Mouse (Mus musculus) neural tube, embryonic 13.5 days (tissue): ENCODE data around the gene Tuba1a. TPM values are rescaled to one million over a fixed set of nuclear protein-coding genes. Genes with fewer than 3 reads are reported as not detected.
"Not testable (repeated sequence)": the region's sequence is repeated elsewhere in the genome, so short reads cannot be mapped to it uniquely, and the experiment has no call there.

Experiments
- ATAC-seq: fragments of 200-750 bp; cut with Nextera tagmentation; 2 replicates; pipeline ENCODE4 v1.8.0; 2017; ENCODE audit warnings: low read depth, mild to moderate bottlenecking, moderate TSS enrichment, moderate library complexity
- H3K27ac ChIP-seq: fragments of 300-500 bp; sonication (generic); replicated peaks from 2 replicates; pipeline ENCODE4 v1.5.1; 2015; ENCODE audit warnings: moderate library complexity, mild to moderate bottlenecking, inconsistent platforms
- H3K27me3 ChIP-seq: fragments of 300-500 bp; sonication (generic); 2 replicates; pipeline ENCODE4 v1.6.1; 2015; ENCODE audit warnings: mild to moderate bottlenecking, inconsistent platforms
- H3K36me3 ChIP-seq: fragments of 300-500 bp; sonication (generic); 2 replicates; pipeline ENCODE4 v1.6.1; 2015; ENCODE audit warnings: mild to moderate bottlenecking, inconsistent platforms
- H3K4me1 ChIP-seq: fragments of 300-500 bp; sonication (generic); replicated peaks from 2 replicates; pipeline ENCODE4 v1.6.1; 2015; ENCODE audit warnings: inconsistent platforms
- H3K4me2 ChIP-seq: fragments of 300-500 bp; sonication (generic); 2 replicates; pipeline ENCODE4 v1.6.1; 2015; ENCODE audit warnings: inconsistent platforms, mild to moderate bottlenecking, moderate library complexity
- H3K4me3 ChIP-seq: fragments of 300-500 bp; sonication (generic); 2 replicates; pipeline ENCODE4 v1.5.1; 2015; ENCODE audit warnings: mild to moderate bottlenecking, inconsistent platforms
- H3K9ac ChIP-seq: fragments of 300-500 bp; sonication (generic); 2 replicates; pipeline ENCODE4 v1.6.1; 2015; ENCODE audit warnings: moderate library complexity, mild to moderate bottlenecking, inconsistent platforms
- H3K9me3 ChIP-seq: fragments of 300-500 bp; sonication (generic); 2 replicates; pipeline ENCODE4 v1.6.1; 2016; ENCODE audit warnings: inconsistent platforms
- WGBS: fragments of 180-500 bp; shearing (Covaris S2); methylation state at CpG from one replicate; pipeline ENCODE4 v1.1.7; 2015; 5-methylcytosine and 5-hydroxymethylcytosine counted together
- polyA plus RNA-seq: library from polyadenylated mRNA; unstranded; fragments of >200 nt; fragmentation: Nextera tagmentation; extraction: Ambion mirVana; gene quantifications from 2 replicates; pipeline ENCODE4 v1.2.1, GENCODE M21; 2015

The Tuba1a gene
- polyA plus RNA-seq, 1 experiment from 2014 or later: 14,228 TPM

DNA sequence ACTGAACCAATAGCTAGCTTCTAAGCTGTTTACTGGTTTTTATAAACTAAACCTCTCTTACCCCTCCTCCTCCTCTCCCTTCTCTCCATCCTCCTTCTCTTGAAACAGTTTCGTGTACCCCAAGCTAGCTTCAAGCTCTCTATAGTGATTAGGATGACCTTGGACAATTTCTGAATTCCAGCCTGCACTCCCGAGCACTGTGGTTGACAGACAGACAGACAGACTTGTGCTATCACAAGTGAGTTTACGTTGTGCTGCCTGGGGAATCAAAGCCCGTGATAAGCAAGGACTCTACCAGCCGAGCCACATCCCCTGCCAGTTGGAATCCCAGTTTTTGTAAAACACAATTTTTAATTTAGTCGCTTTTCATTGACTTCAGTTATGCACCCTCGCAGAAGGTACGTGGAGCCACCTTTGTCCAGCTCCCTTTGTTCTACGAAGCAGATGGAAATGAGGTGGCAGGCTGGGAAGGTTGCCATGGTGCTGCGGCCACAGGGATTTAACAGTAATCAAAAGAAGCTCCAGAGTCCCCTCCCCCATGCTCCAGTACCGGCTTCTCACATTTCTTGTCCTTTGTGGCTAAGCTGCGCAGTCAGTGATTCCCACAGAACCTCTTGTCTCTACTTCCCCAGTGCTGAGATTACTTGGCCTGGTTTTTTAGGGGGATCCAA is 15.3 kb upstream of the Tuba1a start:
- peak overlapping the region; percentile 66 for H3K9ac ChIP-seq
- ATAC-seq: peak; percentile 71
- H3K4me3 ChIP-seq: peak overlapping the region; percentile 9; the same call in 1 of the 2 replicates
- H3K4me2 ChIP-seq: peak overlapping the region; percentile 52
- peaks cover 67% of the 10 kb centered on the region for H3K4me1 ChIP-seq
- H3K36me3 ChIP-seq: no peaks in the 10 kb centered on the region
- 4% methylated on average over 12 of the region's 12 CpGs for WGBS
- 0 out of 2 replicates have a peak, but pooled peaks cover 5% of the 10 kb centered on the region for H3K9me3 ChIP-seq
- H3K27me3 ChIP-seq: no peaks in the 10 kb centered on the region
- H3K27ac ChIP-seq: peak overlapping the region; percentile 98

DNA sequence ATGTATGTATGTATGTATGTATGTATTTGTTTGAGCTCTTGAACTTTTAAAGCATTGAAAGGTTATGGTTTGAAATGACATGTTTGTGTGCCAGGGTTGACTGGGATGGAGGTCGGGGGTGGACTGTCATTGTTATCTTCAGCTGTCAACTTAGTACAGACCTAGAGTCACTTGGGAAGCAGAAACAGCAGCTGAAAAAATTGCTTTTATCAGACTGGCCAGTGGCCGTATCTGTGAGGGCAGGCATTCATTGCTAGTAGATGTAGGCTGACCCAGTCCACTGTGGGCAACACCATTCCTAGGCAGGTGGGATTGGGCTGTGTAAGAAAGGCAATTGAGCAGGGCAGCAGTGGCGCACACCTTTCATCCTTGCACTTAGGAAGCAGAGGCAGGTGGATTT is 6.0 kb upstream of the Tuba1a start:
- peaks cover 16% of the 10 kb centered on the region for H3K4me1 ChIP-seq
- H3K36me3 ChIP-seq: no peaks in the 10 kb centered on the region
- no peak overlapping the region for H3K4me2 ChIP-seq
- H3K4me3 ChIP-seq: no peak overlapping the region
- 0 out of 2 replicates have a peak, but pooled peaks cover 6% of the 10 kb centered on the region for H3K9me3 ChIP-seq
- no peak overlapping the region for H3K9ac ChIP-seq
- no peak for ATAC-seq
- no peak overlapping the region for H3K27ac ChIP-seq
- no peaks in the 10 kb centered on the region for H3K27me3 ChIP-seq
- 90% methylated on average over 3 of the region's 3 CpGs for WGBS

DNA sequence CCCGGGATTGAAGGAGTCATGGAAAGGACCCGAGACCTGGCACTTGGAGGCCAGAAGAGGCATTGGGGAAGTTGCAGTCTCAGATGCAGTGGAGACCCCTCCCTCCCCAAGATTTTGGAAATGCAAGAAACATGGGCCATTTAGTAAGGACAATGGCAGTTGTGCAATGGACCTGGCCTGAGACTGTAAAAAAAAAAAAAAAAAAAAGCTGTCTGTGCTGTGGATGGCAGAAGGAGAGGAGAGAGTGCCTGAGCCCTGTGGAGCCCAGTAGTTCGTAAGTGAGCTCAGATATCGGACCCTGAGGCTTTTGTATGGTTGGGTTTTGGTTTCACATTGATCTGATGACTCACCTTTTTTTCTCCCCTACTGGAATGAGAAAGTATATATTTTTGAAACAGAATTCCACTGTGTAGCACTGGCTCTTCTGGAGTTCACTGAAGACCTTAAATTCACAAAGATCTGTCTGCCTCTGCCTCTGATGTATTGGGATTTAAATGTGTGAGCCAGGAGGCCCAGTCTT is 5.5 kb upstream of the Tuba1a start:
- Histone ChIP-seq H3K9me3 (0 out of 2 replicates have a peak, but pooled peaks cover 3% of the 10 kb centered on the region), H3K4me2 (no peak overlapping the region), H3K27ac (no peak overlapping the region), H3K27me3 (no peaks in the 10 kb centered on the region), H3K4me1 (peaks cover 16% of the 10 kb centered on the region), H3K4me3 (no peak overlapping the region), H3K9ac (no peak overlapping the region), H3K36me3 (no peaks in the 10 kb centered on the region)
- no peak for ATAC-seq
- 84% methylated on average over 4 of the region's 4 CpGs for WGBS

DNA sequence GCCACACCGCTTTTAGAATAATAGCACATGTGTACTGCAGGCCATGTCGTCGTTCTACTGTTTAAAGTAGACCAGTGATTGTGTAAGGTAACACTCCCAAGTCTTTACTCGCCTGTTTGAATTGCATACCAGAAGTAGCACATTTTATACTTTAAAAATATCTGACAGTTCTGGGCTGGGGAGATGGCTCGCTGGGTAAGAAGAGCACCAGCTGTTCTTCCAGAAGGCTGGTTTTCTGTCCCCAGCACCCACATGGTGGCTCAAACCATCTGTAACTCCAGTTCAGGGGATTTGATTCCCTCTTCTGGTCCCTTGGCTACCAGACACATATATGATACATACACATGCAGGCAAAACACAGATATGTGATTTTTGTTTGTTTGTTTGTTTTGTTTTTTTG is 4.0 kb upstream of the Tuba1a start:
- ATAC-seq: no peak
- H3K4me2 ChIP-seq: no peak overlapping the region
- no peak overlapping the region for H3K27ac ChIP-seq
- H3K4me3 ChIP-seq: no peak overlapping the region
- 84% methylated on average over 5 of the region's 5 CpGs for WGBS
- H3K9me3 ChIP-seq: no peaks in the 10 kb centered on the region
- H3K4me1 ChIP-seq: peaks cover 16% of the 10 kb centered on the region
- H3K9ac ChIP-seq: no peak overlapping the region
- H3K27me3 ChIP-seq: no peaks in the 10 kb centered on the region
- no peaks in the 10 kb centered on the region for H3K36me3 ChIP-seq

DNA sequence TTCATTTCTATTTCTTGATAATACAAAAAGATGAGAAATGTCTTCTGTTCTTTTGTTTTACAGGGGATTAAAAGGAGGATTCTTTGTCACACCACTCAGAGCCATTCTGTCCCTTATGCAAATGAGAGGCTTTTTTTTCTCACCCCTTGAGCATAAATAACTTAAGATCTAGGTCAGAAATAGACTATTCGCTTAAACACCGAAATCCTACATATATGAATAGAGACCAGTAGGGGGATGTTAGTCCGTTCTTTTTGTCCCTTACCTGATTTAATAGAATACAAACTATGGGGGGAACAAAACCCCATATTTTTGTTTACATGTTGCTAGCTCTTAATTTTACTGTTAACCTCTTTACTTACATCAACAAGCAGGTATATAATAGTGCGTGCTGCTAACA is 2.5 kb upstream of the Tuba1a start:
- no peak for ATAC-seq
- Histone ChIP-seq H3K27me3 (no peaks in the 10 kb centered on the region), H3K4me3 (no peak overlapping the region; the same call in 1 of the 2 replicates), H3K27ac (peak overlapping the region; percentile 100), H3K4me1 (peaks cover 16% of the 10 kb centered on the region), H3K36me3 (peaks cover 2% of the 10 kb centered on the region), H3K4me2 (peak overlapping the region; percentile 74), H3K9ac (peak overlapping the region; percentile 100), H3K9me3 (no peaks in the 10 kb centered on the region)
- WGBS: 54% methylated on average over 4 of the region's 4 CpGs

DNA sequence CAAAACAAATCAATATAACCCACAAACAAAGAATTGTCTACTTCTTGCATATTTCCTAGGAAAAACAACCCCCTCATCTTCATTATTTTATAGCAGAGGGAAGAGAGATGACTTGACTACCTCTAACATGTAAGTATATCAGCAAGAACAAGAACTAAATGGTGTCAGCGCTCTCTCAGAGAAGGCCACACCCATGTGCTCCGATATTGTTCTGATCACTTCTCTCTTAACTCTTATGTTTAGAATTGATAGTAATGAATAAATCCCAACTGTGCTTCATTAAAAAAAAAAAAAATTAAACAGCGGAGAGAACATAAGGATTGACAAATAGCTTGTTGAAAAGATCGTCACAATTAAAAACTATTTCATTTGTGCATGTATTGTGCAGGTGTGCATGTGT is 1.8 kb upstream of the Tuba1a start:
- ATAC-seq: no peak
- Histone ChIP-seq H3K36me3 (peaks cover 5% of the 10 kb centered on the region), H3K27me3 (no peaks in the 10 kb centered on the region), H3K9me3 (no peaks in the 10 kb centered on the region), H3K27ac (peak overlapping the region; percentile 100), H3K4me1 (peaks cover 16% of the 10 kb centered on the region), H3K4me3 (peak overlapping the region; percentile 95), H3K4me2 (peak overlapping the region; percentile 74), H3K9ac (peak overlapping the region; percentile 100)
- 34% methylated on average over 4 of the region's 4 CpGs for WGBS

DNA sequence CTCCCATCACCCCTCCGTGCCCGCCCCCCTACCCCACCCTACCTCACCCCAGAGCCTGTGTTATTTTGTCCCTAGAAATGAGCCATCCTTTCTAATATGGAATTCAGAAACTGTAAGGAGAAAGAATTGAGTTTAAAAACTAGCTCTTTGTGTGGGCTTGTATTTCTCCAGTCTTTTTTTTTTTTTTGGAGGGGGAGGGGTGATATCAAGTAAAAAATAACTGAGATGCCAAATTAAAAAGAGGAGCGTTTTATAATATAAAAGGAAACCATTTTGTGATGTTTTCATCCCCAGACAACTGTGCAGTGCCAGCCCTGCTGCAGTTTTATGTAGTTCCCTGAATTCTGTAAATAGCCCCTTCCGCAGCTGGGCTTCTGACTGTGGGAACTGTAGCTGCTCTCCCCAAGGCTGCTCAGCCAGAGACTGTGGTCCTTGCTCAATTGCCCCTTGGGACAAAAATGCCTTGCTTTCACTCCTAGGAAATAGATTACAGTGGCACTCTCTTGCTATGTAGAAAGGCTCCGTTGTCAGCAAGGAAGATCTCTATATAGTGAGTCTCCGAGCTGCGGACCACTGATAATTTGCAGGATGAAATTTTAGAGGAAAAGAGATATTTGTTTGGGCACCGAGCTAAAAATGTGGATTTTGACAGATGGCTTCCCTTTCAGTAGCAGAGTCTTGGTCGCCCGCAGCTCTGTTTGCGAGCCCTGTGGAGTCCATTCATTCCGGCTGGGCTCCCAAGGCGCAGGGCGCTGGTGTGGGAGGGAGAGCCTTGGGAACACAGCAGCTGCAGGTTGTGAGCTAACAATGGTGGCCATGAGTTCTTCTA is 1.1 kb upstream of the Tuba1a start:
- H3K9me3 ChIP-seq: no peaks in the 10 kb centered on the region
- H3K27ac ChIP-seq: peak overlapping the region; percentile 100
- peaks cover 18% of the 10 kb centered on the region for H3K4me1 ChIP-seq
- H3K9ac ChIP-seq: peak overlapping the region; percentile 100
- 2% methylated on average over 14 of the region's 14 CpGs for WGBS
- peak overlapping the region; percentile 95 for H3K4me3 ChIP-seq
- peak overlapping the region; percentile 74 for H3K4me2 ChIP-seq
- peaks cover 7% of the 10 kb centered on the region for H3K36me3 ChIP-seq
- peak; percentile 24 for ATAC-seq
- no peaks in the 10 kb centered on the region for H3K27me3 ChIP-seq

DNA sequence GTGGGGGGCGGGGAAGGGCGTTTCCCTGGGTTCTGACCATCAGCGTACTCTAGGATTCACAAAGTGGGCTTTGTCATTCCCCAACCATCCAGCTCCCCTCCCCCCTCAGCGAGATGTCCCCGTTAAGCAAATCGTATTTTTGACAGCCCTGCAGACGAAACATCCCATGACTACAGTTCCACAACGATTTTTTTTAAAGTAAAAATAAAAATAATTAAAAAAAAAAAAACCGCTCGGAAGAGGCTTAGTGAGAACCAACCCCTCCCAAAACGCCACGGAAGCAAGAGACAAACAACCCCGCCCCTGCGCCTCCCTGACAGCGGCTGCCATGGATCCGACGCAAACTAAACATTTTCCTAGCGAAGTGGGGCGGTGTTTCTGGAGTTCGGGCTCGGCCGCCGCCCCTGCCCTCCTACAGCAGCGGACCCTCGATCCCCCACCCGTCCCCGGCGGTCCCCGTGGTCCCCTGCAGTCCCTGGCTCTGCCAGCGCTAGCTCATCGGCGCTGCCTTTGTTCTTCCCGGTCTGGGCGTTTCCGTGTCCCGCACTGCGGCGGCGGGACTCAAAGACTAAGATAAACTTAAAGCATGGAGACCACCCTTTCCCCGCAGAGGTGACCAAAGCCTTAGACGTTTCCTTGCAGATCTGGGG is 627 bp downstream of the Tuba1a start:
- Histone ChIP-seq H3K9ac (peak overlapping the region; percentile 100), H3K36me3 (peaks cover 12% of the 10 kb centered on the region), H3K4me3 (peak overlapping the region; percentile 95), H3K4me1 (peaks cover 36% of the 10 kb centered on the region), H3K9me3 (no peaks in the 10 kb centered on the region), H3K4me2 (peak overlapping the region; percentile 74), H3K27me3 (no peaks in the 10 kb centered on the region), H3K27ac (peak overlapping the region; percentile 100)
- ATAC-seq: peak; percentile 54
- WGBS: under 1% methylated on average over 41 of the region's 41 CpGs

DNA sequence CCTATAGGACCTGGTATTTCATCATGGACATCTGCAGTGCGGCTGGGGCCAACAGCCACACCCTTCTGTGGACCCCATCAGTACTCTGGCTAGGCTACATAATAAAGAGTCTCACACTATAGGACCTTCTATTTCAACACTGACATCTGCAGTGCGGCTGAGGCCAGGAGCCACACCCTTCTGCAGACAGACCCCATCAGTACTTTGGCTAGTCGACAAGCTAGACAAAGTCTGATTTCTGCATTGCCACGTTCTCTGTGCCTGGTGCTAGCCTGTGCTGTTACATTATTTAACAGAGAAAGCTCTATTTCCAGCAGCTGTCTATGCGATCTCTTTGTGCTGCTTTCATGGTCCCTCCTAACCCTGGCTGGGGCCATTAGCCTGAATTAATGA is 1.4 kb downstream of the Tuba1a start:
- Histone ChIP-seq H3K4me2 (peak overlapping the region; percentile 74), H3K4me3 (peak overlapping the region; percentile 95), H3K27ac (peak overlapping the region; percentile 100), H3K36me3 (peaks cover 12% of the 10 kb centered on the region), H3K9me3 (no peaks in the 10 kb centered on the region), H3K27me3 (no peaks in the 10 kb centered on the region), H3K4me1 (peaks cover 38% of the 10 kb centered on the region), H3K9ac (peak overlapping the region; percentile 100)
- 1% methylated on average over 5 of the region's 5 CpGs for WGBS
- 0 out of 2 replicates have a peak, but pooled peaks have one; percentile 9 for ATAC-seq

DNA sequence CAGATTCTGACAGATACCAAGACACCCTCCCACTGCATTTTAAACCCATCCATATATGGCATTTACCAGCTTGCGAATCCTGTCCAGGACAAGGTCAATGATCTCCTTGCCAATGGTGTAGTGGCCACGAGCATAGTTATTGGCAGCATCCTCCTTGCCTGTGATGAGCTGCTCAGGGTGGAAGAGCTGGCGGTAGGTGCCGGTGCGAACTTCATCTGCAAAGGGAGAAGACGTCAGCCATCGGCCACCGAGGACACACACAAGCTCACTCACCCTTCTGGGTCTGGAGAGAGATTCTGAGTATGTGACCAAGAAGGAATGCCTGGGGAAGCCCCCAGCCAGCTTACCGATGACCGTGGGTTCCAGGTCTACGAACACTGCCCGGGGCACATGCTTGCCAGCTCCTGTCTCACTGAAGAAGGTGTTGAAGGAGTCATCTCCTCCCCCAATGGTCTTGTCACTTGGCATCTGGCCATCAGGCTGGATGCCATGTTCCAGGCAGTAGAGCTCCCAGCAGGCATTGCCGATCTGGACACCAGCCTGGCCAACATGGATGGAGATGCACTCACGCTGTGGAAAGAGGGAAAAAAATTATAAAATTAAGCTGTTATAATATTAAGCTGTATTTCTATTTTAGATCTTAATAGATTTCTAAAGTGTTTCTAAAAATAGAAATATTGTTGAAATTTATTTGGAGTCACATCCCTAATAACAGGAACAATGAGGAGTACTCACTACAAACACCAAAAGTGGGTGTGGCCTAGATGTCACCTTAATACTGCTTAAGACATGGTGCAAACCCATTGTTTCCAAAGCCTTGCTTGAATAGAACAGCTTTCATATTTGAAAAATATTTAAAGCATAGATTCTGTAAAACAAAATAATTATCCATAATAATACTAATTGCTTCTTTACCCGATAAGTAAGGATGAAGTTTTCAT is 2.1 kb downstream of the Tuba1a start:
- Histone ChIP-seq H3K4me2 (peak overlapping the region; percentile 74), H3K27ac (peak overlapping the region; percentile 100), H3K9ac (peak overlapping the region; percentile 100), H3K4me1 (peaks cover 34% of the 10 kb centered on the region), H3K4me3 (peak overlapping the region; percentile 95), H3K36me3 (peaks cover 12% of the 10 kb centered on the region)
- not testable (repeated sequence) for H3K9me3 ChIP-seq, H3K27me3 ChIP-seq, ATAC-seq
- WGBS: 59% methylated on average over 11 of the region's 15 CpGs

DNA sequence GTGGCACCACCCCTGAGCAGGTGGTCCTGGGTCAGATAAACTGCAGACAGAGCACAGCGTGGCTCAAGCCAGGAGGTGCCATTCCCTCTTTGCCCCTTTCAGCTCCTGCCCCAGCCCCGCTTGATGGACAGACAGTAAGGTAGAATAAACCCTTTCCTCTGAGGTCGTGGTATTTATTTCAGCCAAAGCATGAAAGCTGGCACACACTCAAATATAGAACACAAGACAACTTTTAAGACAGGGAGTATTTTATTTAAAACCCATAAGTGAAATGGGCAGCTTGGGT is 4.0 kb downstream of the Tuba1a start:
- H3K4me3 ChIP-seq: peak overlapping the region; percentile 39
- H3K4me2 ChIP-seq: peak overlapping the region; percentile 70
- H3K36me3 ChIP-seq: peaks cover 15% of the 10 kb centered on the region
- 35% methylated on average over 3 of the region's 3 CpGs for WGBS
- peak overlapping the region; percentile 79 for H3K9ac ChIP-seq
- H3K27me3 ChIP-seq: no peaks in the 10 kb centered on the region
- no peaks in the 10 kb centered on the region for H3K9me3 ChIP-seq
- no peak for ATAC-seq
- peaks cover 22% of the 10 kb centered on the region for H3K4me1 ChIP-seq
- peak overlapping the region; percentile 71 for H3K27ac ChIP-seq
